Mouse (Mus musculus): ENCODE results near the gene Vmn2r67. TPM values are rescaled to one million over a fixed set of nuclear protein-coding genes. Genes with fewer than 3 reads are reported as not detected.

Gene Vmn2r67
- polyA plus RNA-seq (2012; fragmentation: generic; extraction: Trizol) = not detected

GRCm38 (mm10) chr7:85155898-85156297 is at the start of gene Vmn2r67:
Vmn2r67 (minus strand) TSS chr7:85155998.

Other genes starting within 250 kb of the Vmn2r67 start
- gene Vmn2r65, start 191.9 kb downstream of the Vmn2r67 start, polyA plus RNA-seq (2012; fragmentation: generic; extraction: Trizol) = not detected
- not detected for gene Vmn2r66, start 143.7 kb downstream of the Vmn2r67 start, polyA plus RNA-seq (2012; fragmentation: generic; extraction: Trizol)
- gene Vmn2r68, start 81.8 kb upstream of the Vmn2r67 start, polyA plus RNA-seq (2012; fragmentation: generic; extraction: Trizol) = not detected

All from C3H10T1/2 (cell line).